Mouse (Mus musculus) cerebellum, adult 18-20 months (tissue): ENCODE measurements around the gene Nit2.

Experiments used
- DNase-seq, 2 experiments: peaks; one replicate each; pipeline ENCODE4 v3.0.0; 2021

Gene Nit2

GRCm38 (mm10) chr16:57159835-57160234, 7.3 kb downstream of the Nit2 start:
- DNase-seq: no peak

- DNase-seq: no peak
Measured at GRCm38 (mm10) chr16:57157728-57158127, 9.4 kb downstream of the Nit2 start.

- no peak for DNase-seq
Measured at GRCm38 (mm10) chr16:57157076-57157475, 10.1 kb downstream of the Nit2 start.

GRCm38 (mm10) chr16:57155899-57156298, 11.2 kb downstream of the Nit2 start:
- no peak for DNase-seq

GRCm38 (mm10) chr16:57151437-57151836, 15.7 kb downstream of the Nit2 start:
- no peak for DNase-seq

GRCm38 (mm10) chr16:57144741-57145140, 22.4 kb downstream of the Nit2 start:
- no peak for DNase-seq

GRCm38 (mm10) chr16:57133611-57134010, 33.5 kb downstream of the Nit2 start:
- DNase-seq: no peak

- no peak for DNase-seq
Measured at GRCm38 (mm10) chr16:57132326-57132725, 34.8 kb downstream of the Nit2 start.

GRCm38 (mm10) chr16:57131544-57131943, 35.6 kb downstream of the Nit2 start:
- DNase-seq: no peak

GRCm38 (mm10) chr16:57130752-57131400, 36.3 kb downstream of the Nit2 start:
- no peak for DNase-seq

GRCm38 (mm10) chr16:57127825-57128224, 39.3 kb downstream of the Nit2 start:
- DNase-seq: no peak

- DNase-seq: no peak
Measured at GRCm38 (mm10) chr16:57126268-57126667, 40.9 kb downstream of the Nit2 start.

GRCm38 (mm10) chr16:57122682-57123445, 44.3 kb downstream of the Nit2 start:
- DNase-seq: no peak

GRCm38 (mm10) chr16:57121816-57122415, 45.2 kb downstream of the Nit2 start:
- DNase-seq: no peak

GRCm38 (mm10) chr16:57120913-57121815, 46.0 kb downstream of the Nit2 start, which contains the start of gene Tomm70a:
Gene Tomm70a, plus strand, starts transcription at chr16:57121703.
- DNase-seq: peak; percentile 95 to 96

- DNase-seq: no peak
Measured at GRCm38 (mm10) chr16:57117562-57117961, 49.6 kb downstream of the Nit2 start.

GRCm38 (mm10) chr16:57116066-57116465, 51.1 kb downstream of the Nit2 start:
- no peak for DNase-seq
